Mouse (Mus musculus): ENCODE results near the gene Kifc1.
A peak's percentile ranks its signal among the peaks of the same experiment; 100 is the strongest.

The Kifc1 gene

DNA sequence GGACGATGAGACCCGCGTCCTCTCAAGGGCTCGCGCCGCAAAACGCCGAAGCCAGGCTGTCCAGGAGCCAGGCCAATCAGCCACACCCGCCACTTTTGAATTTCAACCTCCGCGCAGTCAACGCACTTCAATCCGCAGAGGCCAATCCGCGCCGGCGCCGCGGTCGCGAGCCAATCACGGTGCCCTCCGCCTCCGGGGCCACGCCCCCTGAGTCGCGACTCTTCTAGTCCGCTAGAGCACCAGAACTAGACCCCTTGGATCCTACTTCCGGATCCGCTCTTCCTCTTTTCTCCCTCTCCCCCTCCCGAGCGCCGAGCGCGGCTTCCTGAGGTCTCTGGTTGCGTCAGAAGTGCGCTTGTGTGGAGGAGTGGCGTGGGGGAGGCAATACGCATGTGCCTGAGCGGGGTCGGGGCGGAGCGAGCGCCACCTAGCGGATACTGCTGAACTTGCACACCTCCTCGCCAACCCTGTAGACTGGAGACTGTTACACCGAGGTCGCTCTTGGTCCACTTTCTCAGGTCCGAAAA is at the start of gene Kifc1:
Gene Kifc1 (minus strand): TSS at position 129 of the 527 bp plus-strand sequence.
- peak; percentile 99 to 100 for DNase-seq (ENCODE audit: low spot score in 2 of 2)

DNA sequence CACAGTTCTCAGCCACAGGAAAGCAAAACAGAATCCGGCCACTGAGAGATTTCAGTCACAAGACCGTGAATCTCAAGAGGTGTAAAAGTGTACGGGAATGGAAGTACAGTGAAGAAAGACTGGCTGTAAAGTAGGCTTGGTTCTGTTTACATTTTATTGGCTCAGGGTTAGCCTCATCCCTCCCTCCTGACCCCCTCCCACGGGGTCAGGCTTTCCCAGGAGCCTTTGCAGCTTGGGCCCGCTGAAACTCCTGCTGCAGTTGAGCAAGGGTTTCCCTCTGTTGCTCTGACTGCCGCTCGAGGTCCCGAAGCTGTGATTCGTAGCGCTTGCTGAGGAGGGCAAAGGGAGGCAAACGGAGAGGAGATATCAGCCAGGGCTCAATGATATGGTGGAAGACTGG is 48.3 kb upstream of the Kifc1 start:
- DNase-seq (ENCODE audit: low spot score in 2 of 2) = no peak

DNA sequence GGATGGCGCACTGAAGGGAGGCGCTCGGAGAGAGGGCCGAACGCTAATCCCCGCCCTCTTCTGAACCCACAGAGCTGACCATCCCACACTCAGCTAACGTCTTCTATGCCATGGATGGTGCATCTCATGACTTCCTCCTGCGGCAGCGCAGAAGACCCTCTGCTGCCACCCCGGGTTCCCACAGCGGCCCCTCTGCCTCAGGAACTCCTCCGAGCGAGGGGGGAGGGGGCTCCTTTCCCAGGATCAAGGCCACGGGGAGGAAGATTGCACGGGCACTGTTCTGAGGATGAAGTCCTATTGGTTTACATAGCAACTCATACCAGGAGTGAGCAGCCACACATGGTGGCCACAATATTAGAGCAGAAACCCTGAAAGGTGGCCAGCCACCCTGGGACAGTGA is 46.5 kb upstream of the Kifc1 start:
- no peak for DNase-seq (ENCODE audit: low spot score in 2 of 2)

DNA sequence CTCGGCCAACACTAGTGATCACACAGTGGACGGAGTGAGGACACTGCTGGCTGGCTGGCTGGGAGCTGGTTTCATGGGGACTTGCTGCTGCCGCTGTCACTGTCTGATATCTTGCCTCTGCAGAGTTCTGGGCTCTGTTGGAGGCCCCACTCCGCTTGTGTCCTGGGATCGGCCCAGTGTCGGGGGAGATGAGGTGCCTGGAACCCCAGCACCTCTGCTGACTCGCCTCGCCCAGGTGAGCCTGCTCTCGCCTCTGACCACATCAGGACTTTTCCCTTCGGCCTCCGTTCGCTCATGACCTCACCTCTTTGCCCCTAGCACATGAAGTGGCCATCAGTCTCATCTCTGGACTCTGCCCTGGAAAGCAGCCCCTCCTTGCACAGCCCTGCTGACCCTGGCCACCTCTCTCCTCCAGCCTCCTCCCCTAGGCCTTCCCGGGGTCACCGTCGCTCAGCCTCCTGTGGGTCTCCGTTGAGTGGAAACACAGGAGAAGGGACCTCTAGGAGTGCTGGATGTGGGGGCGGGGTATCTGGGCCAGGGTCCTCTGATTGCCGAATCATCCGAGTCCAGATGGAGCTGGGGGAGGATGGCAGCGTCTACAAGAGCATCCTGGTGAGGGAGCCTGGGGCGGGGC is 45.1 kb upstream of the Kifc1 start:
- no peak for DNase-seq (ENCODE audit: low spot score in 2 of 2)

DNA sequence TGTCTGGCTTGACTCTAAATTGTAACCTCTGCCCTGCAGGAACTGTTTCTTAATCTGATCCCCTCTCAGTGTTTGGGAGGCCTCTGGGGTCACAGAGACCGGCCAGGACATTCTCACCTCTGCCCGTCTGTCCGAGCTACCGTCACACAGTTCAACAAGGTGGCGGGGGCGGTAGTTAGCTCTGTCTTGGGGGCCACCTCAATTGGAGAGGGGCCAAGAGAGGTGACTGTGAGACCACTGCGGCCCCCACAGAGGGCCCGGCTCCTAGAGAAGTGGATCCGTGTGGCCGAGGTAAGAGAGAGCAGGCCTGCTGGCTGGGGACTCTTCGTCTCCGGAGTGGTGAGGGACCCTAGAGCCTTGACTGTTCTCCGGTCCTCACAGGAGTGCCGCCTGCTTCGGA is 42.5 kb upstream of the Kifc1 start:
- no peak for DNase-seq (ENCODE audit: low spot score in 2 of 2)

DNA sequence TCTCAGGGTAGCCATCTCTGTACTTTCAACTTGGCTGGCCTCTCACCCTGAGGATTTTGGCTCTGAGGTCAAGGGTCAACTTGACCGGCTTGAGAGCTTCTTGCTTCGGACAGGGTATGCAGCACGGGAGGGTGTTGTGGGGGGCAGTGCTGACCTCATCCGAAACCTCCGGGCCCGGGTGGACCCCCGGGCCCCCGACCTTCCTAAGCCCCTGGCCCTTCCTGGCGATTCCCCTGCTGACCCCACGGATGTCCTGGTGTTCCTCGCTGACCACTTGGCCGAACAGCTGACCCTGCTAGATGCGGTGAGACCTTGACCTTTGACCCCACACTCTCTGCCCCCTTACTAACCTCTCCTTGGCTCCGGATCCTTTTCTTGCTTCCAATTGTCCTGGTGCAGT is 42.0 kb upstream of the Kifc1 start:
- DNase-seq (ENCODE audit: low spot score in 2 of 2) = no peak

DNA sequence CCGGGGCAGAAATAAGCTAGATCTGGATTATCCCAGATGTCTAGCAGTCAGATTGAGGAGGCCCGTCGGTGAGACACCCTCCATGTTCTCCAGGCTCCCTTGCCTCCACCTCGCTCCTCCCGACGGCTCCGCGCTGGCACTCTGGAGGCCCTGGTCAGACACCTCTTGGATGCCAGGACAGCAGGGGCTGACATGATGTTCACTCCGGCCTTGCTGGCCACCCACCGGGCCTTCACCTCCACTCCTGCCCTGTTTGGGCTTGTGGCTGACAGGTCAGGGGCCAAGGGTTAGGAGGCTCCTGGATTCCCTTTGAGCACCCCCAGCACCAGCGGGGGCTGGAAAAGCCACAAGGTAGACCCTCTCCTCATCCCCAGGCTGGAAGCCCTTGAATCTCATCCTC is 41.5 kb upstream of the Kifc1 start:
- no peak for DNase-seq (ENCODE audit: low spot score in 2 of 2)

DNA sequence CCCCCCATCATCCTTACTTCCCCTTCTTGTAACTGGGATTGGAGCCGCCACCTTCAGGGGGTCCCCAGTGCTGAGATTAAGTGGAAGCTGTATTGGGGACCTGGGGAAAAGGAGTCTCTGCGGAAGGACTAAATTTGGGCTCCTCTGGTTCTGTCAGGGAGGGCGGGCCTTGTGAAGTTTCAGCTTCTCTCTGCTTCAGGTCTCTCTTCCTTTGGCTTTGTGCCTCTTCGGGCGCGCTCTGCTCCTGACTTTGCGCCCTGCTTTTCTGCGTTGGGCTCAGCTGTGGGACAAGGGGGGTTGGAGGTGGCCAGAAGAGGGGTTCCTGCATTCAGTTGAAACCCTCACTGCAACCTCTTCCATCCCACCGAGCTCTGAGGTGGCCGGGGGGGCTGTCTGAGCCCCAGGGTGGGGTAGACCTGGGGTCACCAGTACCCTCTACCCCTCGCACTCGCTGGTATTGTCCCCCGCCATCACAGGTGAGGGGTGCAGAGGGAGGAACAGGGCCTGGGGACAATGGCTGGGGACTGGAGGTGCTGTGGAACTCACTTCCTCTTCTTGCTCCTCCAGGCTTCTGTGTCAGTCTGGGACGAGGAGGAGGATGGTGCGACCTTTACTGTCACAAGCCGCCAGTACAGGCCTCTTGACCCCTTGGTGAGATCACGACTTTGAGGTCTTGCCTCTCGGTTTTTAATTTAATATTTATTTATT is 40.9 kb upstream of the Kifc1 start:
- no peak for DNase-seq (ENCODE audit: low spot score in 2 of 2)

DNA sequence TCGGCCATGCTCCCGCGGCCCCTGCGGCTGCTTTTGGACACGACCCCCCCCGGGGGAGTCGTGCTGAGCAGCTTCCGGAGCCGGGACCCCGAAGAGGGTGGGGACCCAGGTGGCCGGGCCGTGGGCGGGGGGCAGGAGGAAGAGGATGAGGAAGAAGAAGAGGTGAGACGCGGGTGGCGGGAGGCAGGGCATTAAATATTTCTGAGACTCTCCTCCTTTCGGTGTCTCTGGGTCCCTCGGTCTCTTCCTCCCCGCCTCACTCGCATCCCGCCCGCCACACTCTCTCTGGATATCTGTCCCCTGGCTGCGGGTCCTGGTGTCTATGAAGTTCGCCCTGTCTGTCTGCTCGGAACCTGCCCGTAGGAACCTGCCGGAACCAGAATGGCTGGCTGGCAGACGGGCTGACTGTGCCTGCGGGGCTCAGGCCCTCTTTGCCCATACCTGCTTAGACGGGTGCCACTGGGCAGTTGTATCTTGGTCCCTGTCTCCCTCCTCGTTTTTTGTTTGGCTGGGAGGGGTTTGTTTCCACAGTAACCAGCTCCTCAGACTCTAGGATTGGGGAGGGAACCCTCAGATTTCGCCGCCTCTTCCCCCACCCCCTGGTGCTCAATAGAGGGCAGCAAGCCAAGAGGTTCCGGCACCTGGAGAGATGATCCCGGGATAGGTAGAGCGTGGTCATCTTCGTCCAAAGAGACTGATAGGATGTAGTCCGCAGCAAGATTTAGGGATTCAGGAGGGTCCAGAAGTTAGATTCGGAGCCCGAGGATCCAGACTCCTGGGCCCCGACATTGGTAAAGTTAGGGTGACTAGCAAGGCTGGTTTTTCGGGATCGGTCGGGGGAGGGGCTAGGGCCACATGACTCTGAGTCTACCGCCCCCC is 40.1 kb upstream of the Kifc1 start:
- peak; percentile 51 to 65 for DNase-seq (ENCODE audit: low spot score in 2 of 2)

DNA sequence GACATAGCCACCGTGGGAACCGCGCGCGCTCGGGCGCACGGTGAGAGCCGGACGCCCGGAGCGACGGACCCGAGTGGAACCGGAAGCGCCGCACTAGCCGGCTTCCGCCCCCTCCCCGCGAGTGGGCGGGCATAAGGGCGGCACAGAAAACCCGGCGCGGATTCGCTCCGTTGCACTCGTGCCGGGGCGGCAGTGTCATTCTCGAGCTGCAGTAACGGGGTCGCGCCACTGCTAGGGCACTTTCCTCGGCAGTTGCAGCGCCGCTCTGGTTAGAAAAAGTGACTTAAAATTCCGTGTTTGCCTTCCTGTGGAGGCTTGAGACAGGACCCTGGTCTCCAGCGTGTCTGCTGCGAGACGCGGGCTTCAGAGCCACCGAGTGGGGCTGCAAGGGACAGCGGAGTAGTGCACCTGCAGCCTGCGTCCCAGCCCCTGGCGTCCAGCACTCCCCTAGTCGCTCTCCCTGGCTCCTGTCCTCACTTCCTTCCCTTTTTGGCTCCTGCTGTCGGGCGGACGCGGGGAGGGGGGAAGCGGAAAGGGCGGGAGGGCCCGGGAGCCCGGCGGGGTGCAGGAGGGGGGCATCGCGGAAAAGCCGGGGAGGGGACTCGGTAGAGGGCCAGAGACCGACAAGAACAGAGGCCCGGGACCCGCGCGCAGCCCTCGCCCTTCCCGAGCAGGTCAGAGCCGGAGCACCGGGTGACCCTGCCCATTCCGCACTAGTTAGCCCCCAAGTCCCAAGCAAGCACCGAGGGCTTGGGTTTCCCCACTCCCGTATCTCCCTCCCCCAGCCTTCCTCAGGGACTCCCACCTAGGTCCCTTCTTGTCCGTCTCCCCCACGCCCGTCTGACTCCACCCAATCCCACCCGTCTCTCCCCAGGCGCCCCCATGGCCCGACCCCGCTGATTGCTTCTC is 39.2 kb upstream of the Kifc1 start, which contains the start of gene Rgl2:
Gene Rgl2 (plus strand): TSS at position 173 of the 909 bp plus-strand sequence.
- peak; percentile 81 to 88 for DNase-seq (ENCODE audit: low spot score in 2 of 2)

DNA sequence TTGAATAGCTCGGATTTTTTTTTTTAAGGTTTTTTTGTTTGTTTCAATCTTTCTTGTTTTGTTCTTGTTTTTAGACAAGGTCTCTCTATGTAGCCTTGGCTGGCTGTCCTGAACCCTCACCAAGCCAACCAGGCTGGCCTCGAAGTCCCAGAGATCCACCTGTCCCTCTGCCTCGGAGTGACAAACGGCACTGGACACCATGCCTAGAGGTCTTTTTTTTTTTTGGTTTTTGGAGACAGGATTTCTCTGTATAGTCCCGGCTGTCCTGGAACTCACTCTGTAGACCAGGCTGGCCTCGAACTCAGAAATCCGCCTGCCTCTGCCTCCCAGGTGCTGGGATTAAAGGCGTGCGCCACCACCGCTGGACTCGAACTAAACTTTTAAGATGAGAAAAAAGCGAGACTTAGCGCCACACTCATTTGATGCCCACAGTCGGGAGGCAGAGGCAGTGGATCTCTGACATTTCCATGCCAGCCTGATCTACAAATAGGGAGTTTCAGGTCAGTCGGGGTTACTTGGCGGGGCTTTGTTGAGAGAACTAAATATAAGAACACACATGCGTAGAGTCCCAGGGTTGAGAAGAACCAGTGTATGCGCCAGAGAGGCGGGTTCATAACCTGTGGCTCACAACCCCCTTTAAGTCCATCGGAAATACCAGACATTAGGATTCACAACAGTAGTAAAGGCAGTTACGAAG is 37.9 kb upstream of the Kifc1 start:
- DNase-seq (ENCODE audit: low spot score in 2 of 2) = no peak

DNA sequence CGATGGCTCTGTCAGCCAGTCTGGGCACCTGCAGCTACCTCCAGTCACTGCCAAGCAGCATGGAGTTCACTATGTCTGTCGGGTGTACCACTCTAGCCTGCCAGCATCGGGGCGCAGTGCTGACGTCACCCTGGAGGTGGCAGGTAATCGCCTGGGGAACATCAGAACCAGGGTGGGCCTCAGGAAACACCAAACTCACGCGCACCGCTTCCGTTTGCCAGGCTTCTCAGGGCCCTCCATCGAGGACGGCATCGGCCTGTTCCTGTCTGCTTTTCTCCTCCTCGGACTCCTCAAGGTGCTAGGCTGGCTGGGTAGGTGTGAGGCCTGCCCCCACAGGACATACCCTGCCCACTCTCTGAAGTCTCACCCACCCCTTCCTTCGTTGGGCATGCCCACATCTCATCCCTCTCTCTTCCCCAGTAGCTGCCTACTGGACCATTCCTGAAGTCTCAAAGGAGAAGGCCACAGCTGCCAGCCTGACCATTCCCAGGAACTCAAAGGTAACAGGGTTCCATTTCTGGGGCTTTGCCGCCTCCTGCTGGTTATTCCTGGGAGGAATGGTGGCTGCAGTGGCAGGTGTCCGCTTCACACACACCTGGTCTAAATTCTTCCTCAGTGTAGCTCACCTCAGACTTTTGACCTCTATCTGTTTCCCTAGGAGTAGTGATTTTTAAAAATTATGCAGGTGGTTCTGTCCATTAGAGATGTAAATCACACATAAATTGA is 35.9 kb upstream of the Kifc1 start:
- no peak for DNase-seq (ENCODE audit: low spot score in 2 of 2)

DNA sequence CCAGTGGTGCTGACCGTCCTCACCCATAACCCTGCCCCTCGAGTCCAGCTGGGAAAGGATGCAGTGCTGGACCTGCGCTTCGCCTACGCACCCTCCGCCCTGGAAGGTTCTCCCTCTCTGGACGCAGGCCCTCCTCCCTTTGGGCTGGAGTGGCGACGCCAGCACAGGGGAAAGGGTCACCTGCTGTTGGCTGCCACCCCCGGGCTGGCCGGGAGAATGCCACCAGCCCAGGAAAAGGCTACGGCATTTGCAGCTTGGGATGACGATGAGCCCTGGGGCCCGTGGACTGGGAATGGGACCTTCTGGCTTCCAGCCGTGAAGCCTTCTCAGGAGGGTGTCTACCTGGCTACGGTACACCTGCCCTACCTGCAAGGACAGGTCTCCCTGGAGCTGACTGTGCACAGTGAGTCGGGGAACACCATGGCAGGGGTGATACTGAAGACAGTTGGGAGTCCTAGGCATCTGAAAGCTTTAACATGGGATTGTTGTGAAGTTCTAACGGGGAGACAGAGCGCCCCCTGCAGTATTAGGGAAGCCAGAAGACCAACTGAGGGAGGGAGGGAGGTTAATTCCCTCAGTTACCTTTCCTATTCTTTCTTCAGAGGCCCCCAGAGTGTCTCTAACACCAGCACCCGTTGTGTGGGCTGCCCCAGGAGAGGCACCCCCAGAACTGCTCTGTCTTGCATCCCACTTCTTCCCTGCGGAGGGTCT is 35.1 kb upstream of the Kifc1 start:
- no peak for DNase-seq (ENCODE audit: low spot score in 2 of 2)

DNA sequence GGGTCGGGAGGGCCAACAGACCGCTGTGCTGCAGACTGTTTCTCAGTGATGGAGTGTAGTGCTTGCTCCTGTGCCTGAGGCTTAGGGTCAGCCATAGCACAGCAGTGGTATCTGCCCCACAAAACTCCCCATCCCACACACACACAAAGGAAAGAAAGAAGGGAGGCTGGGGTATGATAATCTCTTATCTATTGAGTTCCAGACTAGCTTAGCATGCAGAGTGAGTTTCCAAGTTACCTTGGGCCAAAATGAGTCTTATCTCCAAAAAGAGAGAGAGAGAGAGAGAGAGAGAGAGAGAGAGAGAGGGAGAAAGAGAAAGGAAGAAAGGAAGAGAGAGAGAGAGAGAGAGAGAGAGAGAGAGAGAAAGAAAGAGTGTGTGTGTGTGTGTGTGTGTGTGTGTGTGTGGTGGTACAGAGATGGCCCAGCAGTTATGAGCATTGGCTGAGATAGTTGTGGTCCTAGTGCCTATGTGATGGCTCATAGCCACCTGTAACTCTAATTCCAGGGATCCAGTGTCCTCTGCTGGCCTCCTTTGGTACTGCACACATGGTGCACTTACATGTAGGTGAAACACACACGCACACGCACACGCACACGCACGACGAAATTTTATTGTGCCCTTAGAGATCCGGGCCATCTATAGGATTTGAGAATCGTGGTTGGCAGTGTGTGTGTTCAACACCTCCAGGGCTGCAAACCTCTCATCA is 34.3 kb upstream of the Kifc1 start:
- DNase-seq (ENCODE audit: low spot score in 2 of 2) = no peak

DNA sequence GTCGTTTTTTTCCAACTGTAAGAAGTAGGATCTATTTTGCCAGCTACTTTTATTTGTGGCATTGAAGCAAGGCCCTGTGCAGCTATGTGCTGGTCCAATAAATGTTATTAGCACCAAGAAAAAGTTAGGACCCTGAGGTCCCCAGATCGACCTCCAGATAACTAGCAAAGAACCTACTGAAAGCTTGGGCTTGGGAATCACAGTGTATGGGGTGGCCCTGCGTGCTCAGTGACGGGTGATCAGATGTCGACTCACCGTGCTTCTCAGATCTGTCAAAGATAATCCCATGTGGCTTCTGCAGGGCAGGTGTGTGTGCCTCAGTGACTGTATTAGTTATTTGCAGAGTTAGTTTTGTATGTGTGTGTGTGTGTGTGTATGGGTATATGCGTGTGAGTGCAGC is 30.9 kb upstream of the Kifc1 start:
- no peak for DNase-seq (ENCODE audit: low spot score in 2 of 2)

DNA sequence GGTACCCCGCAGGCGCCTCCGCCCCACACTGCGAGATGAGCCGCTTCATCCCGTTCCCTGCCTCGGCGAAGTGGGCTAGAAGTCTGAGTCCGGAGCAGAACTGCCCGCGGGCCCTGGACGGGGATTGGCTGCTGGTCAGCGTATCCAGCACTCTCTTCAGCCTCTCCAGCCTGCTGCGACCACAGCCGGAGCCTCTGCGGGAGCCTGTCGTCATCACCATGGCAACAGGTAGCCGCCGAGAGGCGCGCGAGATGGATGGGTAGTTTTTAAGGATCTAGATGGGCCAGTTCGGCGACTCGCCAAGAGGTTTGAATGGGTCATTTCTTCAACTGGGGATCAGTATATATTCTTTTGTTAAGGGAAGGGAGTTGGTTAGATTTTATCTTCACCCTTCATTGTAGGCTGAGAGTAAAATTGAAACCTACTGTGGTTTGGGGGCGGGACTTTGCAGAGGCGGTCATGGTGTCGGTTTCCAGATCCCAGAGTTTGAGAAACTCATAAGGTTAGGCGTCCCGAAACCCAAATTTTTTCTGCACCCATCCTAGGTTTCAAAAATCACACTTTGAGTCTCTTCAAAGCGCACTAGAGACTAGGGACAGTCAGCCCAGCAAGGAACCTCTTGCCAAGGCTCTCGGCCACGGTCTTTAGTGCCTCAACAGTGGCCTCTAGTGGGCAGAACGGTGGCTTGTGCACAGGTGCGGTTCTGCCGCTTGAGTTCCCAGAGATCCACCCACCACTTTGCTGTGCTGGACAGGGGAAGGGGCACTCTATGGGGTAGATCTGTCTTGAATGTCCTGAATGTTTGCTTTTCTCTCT is 30.0 kb upstream of the Kifc1 start:
- DNase-seq (ENCODE audit: low spot score in 2 of 2) = peak; percentile 63 to 65

DNA sequence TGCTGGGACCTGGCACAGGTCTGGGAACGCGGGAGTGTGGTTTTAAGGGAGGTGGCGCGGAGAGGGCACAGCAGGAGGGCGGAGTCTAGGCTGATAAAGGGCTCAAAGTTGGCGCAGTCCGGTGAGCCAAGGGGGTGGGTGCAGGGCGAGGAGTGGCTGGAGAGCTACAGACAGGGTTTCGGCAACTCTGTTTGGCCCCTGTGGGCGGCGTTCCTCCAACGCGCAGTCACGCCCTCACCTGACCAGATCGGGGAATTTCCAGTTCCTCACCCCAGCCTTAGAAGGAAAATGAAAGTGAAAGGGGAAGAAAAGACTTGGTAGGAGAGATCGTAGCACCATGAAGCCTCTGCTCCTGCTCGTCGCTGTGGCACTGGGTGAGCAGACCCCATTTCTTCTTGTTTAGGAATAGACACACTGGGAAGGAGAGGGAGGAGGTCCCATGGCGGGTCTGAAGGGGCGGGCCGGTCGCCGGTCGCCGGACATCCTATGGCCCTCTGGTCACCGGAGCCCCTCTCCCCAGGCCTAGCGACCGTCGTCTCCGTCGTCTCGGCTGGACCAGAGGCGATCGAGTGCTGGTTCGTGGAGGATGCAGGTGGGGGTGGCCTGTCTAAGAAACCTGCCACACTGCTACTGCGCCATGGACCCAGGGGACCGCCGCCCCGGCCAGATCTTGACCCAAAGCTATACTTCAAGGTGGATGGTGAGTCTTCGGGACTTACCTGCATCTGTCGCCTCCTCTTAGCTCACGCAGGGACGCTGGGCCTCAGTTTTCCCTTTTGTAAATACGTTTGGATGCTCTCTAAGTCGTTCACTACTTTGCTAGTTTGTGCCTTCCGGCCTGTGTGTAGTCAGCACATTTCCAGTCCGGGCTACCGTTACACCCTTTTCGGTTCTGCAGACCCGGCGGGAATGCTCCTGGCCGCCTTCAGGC is 29.2 kb upstream of the Kifc1 start:
- no peak for DNase-seq (ENCODE audit: low spot score in 2 of 2)
